Mouse (Mus musculus) ZHBTc4 (cell line): ENCODE measurements around the gene Sbpl.

Experiments
- DNase-seq: peaks from one replicate; pipeline ENCODE4 v3.0.0-alpha.2; 2011; ENCODE audit warnings: low read depth, low spot score

The Sbpl gene

GRCm38 (mm10) chr17:23955174-23955573, at the start of gene Sbpl:
Gene Sbpl, minus strand, starts transcription at chr17:23955274.
- DNase-seq: no peak

GRCm38 (mm10) chr17:24004071-24004665, 49.1 kb upstream of the Sbpl start:
- no peak for DNase-seq

GRCm38 (mm10) chr17:24000404-24000803, 45.3 kb upstream of the Sbpl start:
- no peak for DNase-seq

- no peak for DNase-seq
Observed at GRCm38 (mm10) chr17:23998383-23998782, 43.3 kb upstream of the Sbpl start.

- no peak for DNase-seq
Observed at GRCm38 (mm10) chr17:23997901-23998300, 42.8 kb upstream of the Sbpl start, which contains the start of gene Prss22. Gene Prss22, minus strand, starts transcription at chr17:23998100.

GRCm38 (mm10) chr17:23995421-23995820, 40.3 kb upstream of the Sbpl start:
- peak; percentile 30 for DNase-seq

GRCm38 (mm10) chr17:23994667-23995066, 39.6 kb upstream of the Sbpl start:
- no peak for DNase-seq

GRCm38 (mm10) chr17:23993559-23994428, 38.7 kb upstream of the Sbpl start:
- peak; percentile 95 for DNase-seq

- peak; percentile 21 for DNase-seq
Observed at GRCm38 (mm10) chr17:23992789-23993553, 37.9 kb upstream of the Sbpl start.

- no peak for DNase-seq
Observed at GRCm38 (mm10) chr17:23989802-23990201, 34.7 kb upstream of the Sbpl start.

GRCm38 (mm10) chr17:23984989-23985388, 29.9 kb upstream of the Sbpl start:
- DNase-seq: no peak

- DNase-seq: no peak
Observed at GRCm38 (mm10) chr17:23982912-23983311, 27.8 kb upstream of the Sbpl start.

- DNase-seq: no peak
Observed at GRCm38 (mm10) chr17:23980297-23980909, 25.3 kb upstream of the Sbpl start, which contains the start of gene Prss30. Gene Prss30, minus strand, starts transcription at chr17:23980566.

- no peak for DNase-seq
Observed at GRCm38 (mm10) chr17:23979471-23979870, 24.4 kb upstream of the Sbpl start.

GRCm38 (mm10) chr17:23976665-23977064, 21.6 kb upstream of the Sbpl start:
- no peak for DNase-seq

GRCm38 (mm10) chr17:23971315-23971714, 16.2 kb upstream of the Sbpl start:
- no peak for DNase-seq

GRCm38 (mm10) chr17:23969231-23969630, 14.2 kb upstream of the Sbpl start:
- peak; percentile 83 for DNase-seq

GRCm38 (mm10) chr17:23968780-23969179, 13.7 kb upstream of the Sbpl start:
- peak; percentile 56 for DNase-seq

GRCm38 (mm10) chr17:23966658-23967401, 11.8 kb upstream of the Sbpl start:
- DNase-seq: no peak

- peak; percentile 57 for DNase-seq
Observed at GRCm38 (mm10) chr17:23965805-23966425, 10.8 kb upstream of the Sbpl start.
